Comparison of ENCODE assay signal across 15 mouse cellular contexts in genomic region chr4:84069681-84070080, GRCm38 (mm10).
DNase-seq lines count a peak whose midpoint lies in the region; ATAC-seq and TF ChIP-seq lines count a peak whose summit lies in the region.
"Had no signal": no experiment of that assay in that cellular context is flagged by ENCODE, and none has a peak within 500 bp of the region (broad histone marks: within the 10 kb centered on the region; RNA-seq: fewer than 3 reads in every experiment).

No protein-coding gene starts in this region.

- in situ Hi-C loops in ES-E14 (cut with MboI; ENCODE audit: low sequenced_read_pairs in 2 of 2, unreplicated experiment in 2 of 2), result no loop called here

- H3K4me3 ChIP-seq in ES-E14 (ENCODE audit: insufficient read depth in 1 of 2, low read depth in 1 of 2, low read length in 2 of 2, poor library complexity in 1 of 2, severe bottlenecking in 1 of 2), result peak overlapping the region in 1 of 2 experiments; percentile 9; a peak in 1 of 4 replicates
- H3K4me3 ChIP-seq in embryonic facial prominence, embryonic 13.5 days, result no peak overlapping the region
- H3K4me3 ChIP-seq in limb, embryonic 13.5 days, result no peak overlapping the region

- H3K4me1 ChIP-seq in ES-E14 (ENCODE audit: control insufficient read depth in 2 of 2, insufficient read depth in 2 of 2, low read length in 2 of 2, poor library complexity in 1 of 2), result no peaks in the 10 kb centered on the region
- peaks cover 48% of the 10 kb centered on the region for H3K4me1 ChIP-seq in embryonic facial prominence, embryonic 13.5 days
- peaks cover 62% of the 10 kb centered on the region for H3K4me1 ChIP-seq in limb, embryonic 13.5 days

- no peak for ATAC-seq in embryonic facial prominence, embryonic 13.5 days (ENCODE audit: insufficient number of reproducible peaks, insufficient read depth, low FRiP score, low TSS enrichment, low read depth)
- ATAC-seq in limb, embryonic 13.5 days (ENCODE audit: low FRiP score, low read depth), result no peak
- ATAC-seq: intestine, postnatal 0 days; lung, postnatal 0 days; Patski had no signal

- DNase-seq in kidney, adult 8-10 months, result peak; percentile 8 to 9
- no peak for DNase-seq in kidney, postnatal 4 days
- no peak for DNase-seq in ES-E14 (ENCODE audit: low read depth, low spot score)
- DNase-seq in left cerebral cortex, postnatal 14 days (ENCODE audit: low spot score in 2 of 2), result no peak
- DNase-seq in frontal cortex, postnatal 36 days (ENCODE audit: low spot score in 2 of 2), result no peak
- DNase-seq: cerebellum, adult 2 months; heart, adult 18-20 months; heart, postnatal 10 days; left cerebral cortex, postnatal 4 days; thymus, adult 18-20 months had no signal

- intact Hi-C loops in left cerebral cortex, postnatal 14 days (cut with DNase I), result loop anchor here (10.0 kb wide), 1 partner anchor 1025 kb away; no protein-coding TSS in a partner anchor

- H3K9me3 ChIP-seq in ES-E14 (ENCODE audit: control insufficient read depth, insufficient read depth, low read depth, low read length), result no peaks in the 10 kb centered on the region
- no peaks in the 10 kb centered on the region for H3K9me3 ChIP-seq in embryonic facial prominence, embryonic 13.5 days
- H3K9me3 ChIP-seq in limb, embryonic 13.5 days, result no peaks in the 10 kb centered on the region

- H3K27me3 ChIP-seq in embryonic facial prominence, embryonic 13.5 days, result no peaks in the 10 kb centered on the region
- no peaks in the 10 kb centered on the region for H3K27me3 ChIP-seq in limb, embryonic 13.5 days
- H3K27me3 ChIP-seq: Patski had no signal

- no peak overlapping the region for H3K4me2 ChIP-seq in embryonic facial prominence, embryonic 13.5 days
- H3K4me2 ChIP-seq in limb, embryonic 13.5 days (replicated peaks), result no peak overlapping the region

- no peaks in the 10 kb centered on the region for H3K36me3 ChIP-seq in ES-E14 (ENCODE audit: control insufficient read depth, insufficient read depth, low read length, poor library complexity, severe bottlenecking)
- no peaks in the 10 kb centered on the region for H3K36me3 ChIP-seq in embryonic facial prominence, embryonic 13.5 days
- no peaks in the 10 kb centered on the region for H3K36me3 ChIP-seq in limb, embryonic 13.5 days

- 0 out of 2 replicates have a peak overlapping the region, but pooled peaks have one; percentile 21 for H3K9ac ChIP-seq in ES-E14 (ENCODE audit: insufficient read depth, low read depth, low read length, poor library complexity, severe bottlenecking)
- H3K9ac ChIP-seq in embryonic facial prominence, embryonic 13.5 days, result no peak overlapping the region
- H3K9ac ChIP-seq in limb, embryonic 13.5 days, result no peak overlapping the region

- WGBS in embryonic facial prominence, embryonic 13.5 days, result 59% methylated on average over 13 of the region's 13 CpGs
- 44% methylated on average over 13 of the region's 13 CpGs for WGBS in limb, embryonic 13.5 days

- H3K27ac ChIP-seq in ES-E14 (ENCODE audit: insufficient read depth, low read depth, low read length, poor library complexity, severe bottlenecking), result no peak overlapping the region
- H3K27ac ChIP-seq in embryonic facial prominence, embryonic 13.5 days, result peak overlapping the region; percentile 66
- peak overlapping the region; percentile 66 for H3K27ac ChIP-seq in limb, embryonic 13.5 days

TF ChIP-seq in ES-E14, 5 proteins besides CTCF, POLR2A, EP300 and RAD21:
- TF ChIP-seq ZC3H11A (IDR thresholded peaks at IDR 0.05; ENCODE audit: borderline replicate concordance, low read depth, low read length), result no peak
- TF ChIP-seq ZNF384 (IDR thresholded peaks at IDR 0.05; ENCODE audit: low read depth, low read length), result no peak
- TF ChIP-seq HCFC1 (IDR thresholded peaks at IDR 0.05; ENCODE audit: borderline replicate concordance, insufficient read depth, low read length), result no peak
- no peak for TF ChIP-seq MAFK (IDR thresholded peaks at IDR 0.05; ENCODE audit: insufficient read depth, low read depth, low read length)
- TF ChIP-seq CHD2 (IDR thresholded peaks at IDR 0.05; ENCODE audit: low read depth, low read length), result no peak

Comparison
In these comparisons a context has a peak if more than half of its experiments do, and no peak if none do; other contexts are left out.
1. DNase-seq: peak in kidney, adult 8-10 months (2 of 2); none in kidney, postnatal 4 days (0 of 2), ES-E14 (single experiment), left cerebral cortex, postnatal 14 days (0 of 2) and frontal cortex, postnatal 36 days (0 of 2).